ENCODE assay signal across 8 mouse cellular contexts in the genomic region with DNA sequence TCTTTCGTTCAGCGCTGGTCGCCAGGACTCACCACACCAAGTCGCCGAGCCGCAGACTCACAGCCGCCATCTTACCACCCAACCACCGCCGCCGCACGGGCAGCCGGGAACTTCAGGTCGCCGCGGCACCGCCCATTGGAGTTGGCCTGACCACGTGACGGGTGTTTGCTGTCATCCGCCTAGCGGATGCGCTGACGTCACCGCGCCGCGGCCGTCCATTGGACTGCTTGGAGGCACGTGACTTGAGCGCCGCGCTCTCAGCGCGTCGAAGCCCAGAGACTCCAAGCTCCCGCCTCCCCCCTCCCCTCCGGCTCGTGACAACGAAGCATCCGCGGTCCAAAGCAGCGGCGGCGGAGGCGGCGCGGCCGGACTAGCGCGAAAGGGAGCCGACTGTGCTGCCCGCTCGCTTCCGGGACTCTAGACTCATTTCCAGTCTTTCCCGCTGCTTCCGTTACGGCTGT. TPM values are rescaled to one million over a fixed set of nuclear protein-coding genes. Genes with fewer than 3 reads are reported as not detected.
DNase-seq lines count a peak whose midpoint lies in the region; ATAC-seq and TF ChIP-seq lines count a peak whose summit lies in the region.

A gene (minus strand): TSS at position 90 of the 461 bp plus-strand sequence.
A gene (plus strand): TSS at position 284 of the 461 bp plus-strand sequence.

- H3K4me3 ChIP-seq in C2C12 (ENCODE audit: insufficient read depth, poor library complexity, severe bottlenecking) (peak within 1 kb of the TSS; percentile 90), myocyte (peak within 1 kb of the TSS; percentile 94)
- peak within 1 kb of the TSS; percentile 74 for H3K4me3 ChIP-seq in erythroblast, embryonic 14.5 days (replicated peaks)
- H3K4me3 ChIP-seq in heart, embryonic 11.5 days (ENCODE audit: low read depth, low read length) = peak within 1 kb of the TSS; percentile 97
- peak within 1 kb of the TSS; percentile 78 for H3K4me3 ChIP-seq in kidney, embryonic 16.5 days (ENCODE audit: low read length)
- H3K4me3 ChIP-seq in liver, adult 2 months (ENCODE audit: insufficient read depth, low read depth, low read length) = peak within 1 kb of the TSS; percentile 84

- H3K79me3 ChIP-seq in C2C12 (ENCODE audit: low read depth) = peaks cover 42% of the 10 kb centered on the region

- peak within 1 kb of the TSS; percentile 96 for H3K4me2 ChIP-seq in heart, embryonic 11.5 days
- H3K4me2 ChIP-seq in kidney, embryonic 16.5 days (replicated peaks; ENCODE audit: low read depth, low read length) = peak within 1 kb of the TSS; percentile 90
- peak within 1 kb of the TSS; percentile 93 for H3K4me2 ChIP-seq in myocyte (ENCODE audit: low read depth)

- peak; percentile 100 for DNase-seq in brain, embryonic 14.5 days (ENCODE audit: low read depth)
- peak; percentile 93 for DNase-seq in liver, adult 2 months (ENCODE audit: extremely low read depth, low read depth, low spot score)
- DNase-seq in splenic B cell, adult 2 months (ENCODE audit: low read depth, low spot score) = peak; percentile 100

- no peaks in the 10 kb centered on the region for H3K27me3 ChIP-seq in C2C12 (ENCODE audit: control insufficient read depth, insufficient read depth, insufficient read length)
- no peaks in the 10 kb centered on the region for H3K27me3 ChIP-seq in erythroblast, embryonic 14.5 days (ENCODE audit: control insufficient read depth)
- no peaks in the 10 kb centered on the region for H3K27me3 ChIP-seq in heart, embryonic 11.5 days (ENCODE audit: control insufficient read depth, insufficient read depth, low read length)
- no peaks in the 10 kb centered on the region for H3K27me3 ChIP-seq in kidney, embryonic 16.5 days (ENCODE audit: insufficient read depth, low read length)
- no peaks in the 10 kb centered on the region for H3K27me3 ChIP-seq in liver, adult 2 months (ENCODE audit: control insufficient read depth, insufficient read depth, low read length)
- no peaks in the 10 kb centered on the region for H3K27me3 ChIP-seq in myocyte (ENCODE audit: control insufficient read depth, insufficient read depth, insufficient read length)
- H3K27me3 ChIP-seq in splenic B cell, adult 2 months (ENCODE audit: control insufficient read depth, insufficient read depth, low read length, poor library complexity, severe bottlenecking) = no peaks in the 10 kb centered on the region

- peak; percentile 52; the same call in 1 of the 2 replicates for TF ChIP-seq POLR2A in brain, embryonic 14.5 days (IDR thresholded peaks at IDR 0.05; ENCODE audit: borderline replicate concordance, extremely low read depth, insufficient read depth, insufficient read length, poor library complexity, severe bottlenecking)
- TF ChIP-seq POLR2A in liver, adult 2 months (IDR thresholded peaks at IDR 0.05; ENCODE audit: extremely low read depth, insufficient read depth, low read length) = peak; percentile 88
- peak; percentile 92 for TF ChIP-seq POLR2A in myocyte (IDR thresholded peaks at IDR 0.05; ENCODE audit: insufficient read length, low read depth)

- no peak for TF ChIP-seq CTCF in C2C12 (IDR thresholded peaks at IDR 0.05; ENCODE audit: control insufficient read depth, insufficient read depth, insufficient read length)
- TF ChIP-seq CTCF in brain, embryonic 14.5 days (IDR thresholded peaks at IDR 0.05; ENCODE audit: borderline replicate concordance, extremely low read depth, insufficient read depth, insufficient read length) = no peak
- no peak for TF ChIP-seq CTCF in liver, adult 2 months (IDR thresholded peaks at IDR 0.05; ENCODE audit: low read depth, low read length)

- H3K9me3 ChIP-seq in erythroblast, embryonic 14.5 days (ENCODE audit: control insufficient read depth, low read length) = no peaks in the 10 kb centered on the region
- no peaks in the 10 kb centered on the region for H3K9me3 ChIP-seq in heart, embryonic 11.5 days (replicated peaks; ENCODE audit: control insufficient read depth, low read length)
- no peaks in the 10 kb centered on the region for H3K9me3 ChIP-seq in kidney, embryonic 16.5 days (ENCODE audit: low read length)

- H3ac ChIP-seq in C2C12 (ENCODE audit: control insufficient read depth, insufficient read length, low read depth) (peak within 1 kb of the TSS; percentile 91), myocyte (ENCODE audit: control insufficient read depth, insufficient read length) (peak within 1 kb of the TSS; percentile 47)

- peaks cover 46% of the 10 kb centered on the region for H3K36me3 ChIP-seq in C2C12 (ENCODE audit: control insufficient read depth, insufficient read depth)
- H3K36me3 ChIP-seq in erythroblast, embryonic 14.5 days (ENCODE audit: control insufficient read depth) = peaks cover 58% of the 10 kb centered on the region
- peaks cover 16% of the 10 kb centered on the region; the same call in 1 of the 2 replicates for H3K36me3 ChIP-seq in heart, embryonic 11.5 days (ENCODE audit: control insufficient read depth, insufficient read depth, low read length)
- H3K36me3 ChIP-seq in kidney, embryonic 16.5 days (ENCODE audit: insufficient read depth, low read length) = peaks cover 26% of the 10 kb centered on the region
- peaks cover 24% of the 10 kb centered on the region for H3K36me3 ChIP-seq in liver, adult 2 months (ENCODE audit: control insufficient read depth, insufficient read depth, low read length)
- H3K36me3 ChIP-seq in myocyte (ENCODE audit: control insufficient read depth, insufficient read depth) = peaks cover 16% of the 10 kb centered on the region
- peaks cover 9% of the 10 kb centered on the region for H3K36me3 ChIP-seq in splenic B cell, adult 2 months (ENCODE audit: control insufficient read depth, insufficient read depth, low read length, poor library complexity, severe bottlenecking)

- peaks cover 32% of the 10 kb centered on the region for H3K4me1 ChIP-seq in erythroblast, embryonic 14.5 days (ENCODE audit: control insufficient read depth)
- H3K4me1 ChIP-seq in heart, embryonic 11.5 days (ENCODE audit: control insufficient read depth, insufficient read depth, low read length) = peaks cover 14% of the 10 kb centered on the region; the same call in 1 of the 2 replicates
- H3K4me1 ChIP-seq in kidney, embryonic 16.5 days (ENCODE audit: insufficient read depth, low read length) = peaks cover 18% of the 10 kb centered on the region
- H3K4me1 ChIP-seq in liver, adult 2 months (ENCODE audit: control insufficient read depth, insufficient read depth, low read length) = peaks cover 6% of the 10 kb centered on the region

- under 1% methylated on average over 56 of the region's 56 CpGs for WGBS in heart, embryonic 11.5 days (ENCODE audit: insufficient replicate concordance)
- under 1% methylated on average over 51 of the region's 56 CpGs for WGBS in kidney, embryonic 16.5 days
- WGBS in liver, adult 2 months = 0% methylated on average over 54 of the region's 56 CpGs

- H3K79me2 ChIP-seq in C2C12 (ENCODE audit: control insufficient read depth, insufficient read depth) (peaks cover 82% of the 10 kb centered on the region), myocyte (ENCODE audit: control insufficient read depth, insufficient read depth) (peaks cover 52% of the 10 kb centered on the region)
- H3K79me2 ChIP-seq in liver, adult 2 months (ENCODE audit: control insufficient read depth, insufficient read depth, low read length) = no peaks in the 10 kb centered on the region; the same call in 1 of the 2 replicates

- peak within 1 kb of the TSS; percentile 97 for H3K27ac ChIP-seq in heart, embryonic 11.5 days (ENCODE audit: low read depth, low read length)
- H3K27ac ChIP-seq in kidney, embryonic 16.5 days (ENCODE audit: low read length) = peak within 1 kb of the TSS; percentile 94
- peak within 1 kb of the TSS; percentile 83 for H3K27ac ChIP-seq in liver, adult 2 months (replicated peaks; ENCODE audit: insufficient read depth, low read depth, low read length)

- H3K9ac ChIP-seq in heart, embryonic 11.5 days (ENCODE audit: low read depth, low read length) = peak within 1 kb of the TSS; percentile 94
- peak within 1 kb of the TSS; percentile 92 for H3K9ac ChIP-seq in kidney, embryonic 16.5 days (replicated peaks; ENCODE audit: low read length)
- peak within 1 kb of the TSS; percentile 86 for H3K9ac ChIP-seq in liver, adult 2 months (ENCODE audit: low read depth, low read length)

- peak; percentile 100 for ATAC-seq in heart, embryonic 11.5 days (replicated peaks; ENCODE audit: insufficient number of reproducible peaks, low FRiP score, low TSS enrichment)
- peak; percentile 99 for ATAC-seq in kidney, embryonic 16.5 days (ENCODE audit: low FRiP score, low TSS enrichment)

TF ChIP-seq in C2C12, 6 proteins besides CTCF, POLR2A, EP300 and RAD21:
- TF ChIP-seq MAX (IDR thresholded peaks at IDR 0.05) (peak; percentile 70), USF1 (IDR thresholded peaks at IDR 0.05; ENCODE audit: low read depth) (peak; percentile 99), CEBPB (IDR thresholded peaks at IDR 0.05; ENCODE audit: low read depth) (no peak)
TF ChIP-seq in C2C12: peak in this region for 2.

TF ChIP-seq in myocyte, 11 proteins besides CTCF, POLR2A, EP300 and RAD21:
- TF ChIP-seq MYOG (IDR thresholded peaks at IDR 0.05; ENCODE audit: control insufficient read depth in 1 of 3, insufficient read depth in 1 of 3, insufficient read length in 2 of 3, low read depth in 2 of 3) (no peak), REST (IDR thresholded peaks at IDR 0.05; ENCODE audit: insufficient read depth, insufficient read length) (peak; percentile 28), USF1 (IDR thresholded peaks at IDR 0.05; ENCODE audit: low read depth) (peak; percentile 98), POLR2AphosphoS2 (IDR thresholded peaks at IDR 0.05; ENCODE audit: insufficient read length, low read depth) (peak; percentile 95), CEBPB (IDR thresholded peaks at IDR 0.05; ENCODE audit: insufficient read depth, poor library complexity, severe bottlenecking) (no peak)

RNA-seq across cellular contexts. Expression of the first gene that starts in this region (rescaled TPM):
- 47.6 TPM for polyA plus RNA-seq in C2C12 (2012; fragmentation: generic; extraction: Trizol)
- 169 and 172 TPM in 2 replicates for polyA plus RNA-seq in brain, embryonic 14.5 days (2012; rRNA removed)
- polyA plus RNA-seq in erythroblast, embryonic 14.5 days (2012) = 0.42 and 0.50 TPM in 2 replicates
- 58.9 and 88.6 TPM in 2 replicates for polyA plus RNA-seq in heart, embryonic 11.5 days (2014; fragmentation: Nextera tagmentation; extraction: Ambion mirVana)
- polyA plus RNA-seq in kidney, embryonic 16.5 days (2015; fragmentation: Nextera tagmentation; extraction: Ambion mirVana) = 172 and 176 TPM in 2 replicates
- 48.5 and 50.3 TPM in 2 replicates for total RNA-seq in liver, adult 2 months (2014; rRNA removed)
- 42.8 and 48.6 TPM in 2 replicates for polyA plus RNA-seq in liver, adult 2 months (2012; rRNA removed)
- 37.0 TPM for polyA plus RNA-seq in myocyte (2012; fragmentation: generic; extraction: Trizol)

RNA-seq across cellular contexts. Expression of the second gene that starts in this region (rescaled TPM):
- polyA plus RNA-seq in C2C12 (2012; fragmentation: generic; extraction: Trizol) (13.8 TPM), myocyte (2012; fragmentation: generic; extraction: Trizol) (12.9 TPM)
- polyA plus RNA-seq in brain, embryonic 14.5 days (2012; rRNA removed) = 35.0 and 37.6 TPM in 2 replicates
- polyA plus RNA-seq in erythroblast, embryonic 14.5 days (2012) = 1.9 and 2.3 TPM in 2 replicates
- polyA plus RNA-seq in heart, embryonic 11.5 days (2014; fragmentation: Nextera tagmentation; extraction: Ambion mirVana) = 16.6 and 16.8 TPM in 2 replicates
- polyA plus RNA-seq in kidney, embryonic 16.5 days (2015; fragmentation: Nextera tagmentation; extraction: Ambion mirVana) = 17.4 and 20.2 TPM in 2 replicates
- total RNA-seq in liver, adult 2 months (2014; rRNA removed) = 11.5 and 15.6 TPM in 2 replicates
- 12.1 and 15.6 TPM in 2 replicates for polyA plus RNA-seq in liver, adult 2 months (2012; rRNA removed)

Comparison
In these comparisons a context has a peak if more than half of its experiments do, and no peak if none do; other contexts are left out.
1. Peak in every context shown above with its lines: DNase-seq, ATAC-seq, H3K4me3 ChIP-seq and H3K27ac ChIP-seq.
2. RNA of the first gene that starts in this region (polyA plus RNA-seq): 172 to 176 TPM in kidney, embryonic 16.5 days, 169 to 172 TPM in brain, embryonic 14.5 days, 58.9 to 88.6 TPM in heart, embryonic 11.5 days, 42.8 to 48.6 TPM in liver, adult 2 months, 47.6 TPM in C2C12 (single experiment) and 37.0 TPM in myocyte (single experiment); 0.42 to 0.50 TPM in erythroblast, embryonic 14.5 days; every median in the first group is over 10 times any median in the second.